Comparison of ENCODE assay signal across 8 mouse cellular contexts in genomic region chr6:85069023-85069985, GRCm38 (mm10). TPM values are rescaled to one million over a fixed set of nuclear protein-coding genes. Genes with fewer than 3 reads are reported as not detected.
DNase-seq lines count a peak whose midpoint lies in the region; ATAC-seq and TF ChIP-seq lines count a peak whose summit lies in the region.

Exoc6b (minus strand) TSS chr6:85069513.

- peak within 1 kb of the TSS; percentile 86 for H3K4me3 ChIP-seq in ES-Bruce4 (ENCODE audit: low read depth, low read length)
- peak within 1 kb of the TSS; percentile 91 for H3K4me3 ChIP-seq in forebrain, embryonic 14.5 days (ENCODE audit: low read depth, low read length)
- peak within 1 kb of the TSS; percentile 97 for H3K4me3 ChIP-seq in lung, adult 2 months (replicated peaks; ENCODE audit: extremely low read depth, low read depth, low read length)

- TF ChIP-seq CTCF in ES-Bruce4 (IDR thresholded peaks at IDR 0.05; ENCODE audit: low read depth, low read length): no peak
- TF ChIP-seq CTCF in lung, adult 2 months (IDR thresholded peaks at IDR 0.05; ENCODE audit: insufficient read depth, low read length): no peak

- no peaks in the 10 kb centered on the region for H3K9me3 ChIP-seq in ES-Bruce4 (replicated peaks; ENCODE audit: control insufficient read depth, insufficient read depth, low read length, poor library complexity, severe bottlenecking)
- no peaks in the 10 kb centered on the region for H3K9me3 ChIP-seq in forebrain, embryonic 14.5 days (replicated peaks; ENCODE audit: control insufficient read depth, low read length)

- H3K4me2 ChIP-seq in forebrain, embryonic 14.5 days (ENCODE audit: low read length): peak within 1 kb of the TSS; percentile 66

- under 1% methylated on average over 58 of the region's 63 CpGs for WGBS in forebrain, embryonic 14.5 days
- under 1% methylated on average over 63 of the region's 63 CpGs for WGBS in lung, adult 2 months

- peak within 1 kb of the TSS; percentile 81 for H3K9ac ChIP-seq in ES-Bruce4 (ENCODE audit: low read depth, poor library complexity, severe bottlenecking)
- H3K9ac ChIP-seq in forebrain, embryonic 14.5 days (ENCODE audit: low read length): peak within 1 kb of the TSS; percentile 92

- ATAC-seq in cerebellum, adult (ENCODE audit: insufficient number of reproducible peaks, low FRiP score, low TSS enrichment): peak; percentile 90
- peak; percentile 97 for ATAC-seq in forebrain, embryonic 14.5 days
- peak; percentile 62 for ATAC-seq in neutrophil, adult 5-6 weeks (ENCODE audit: extremely low read depth, insufficient number of reproducible peaks, low FRiP score, poor library complexity, severe bottlenecking)

- DNase-seq in forebrain, embryonic 14.5 days (ENCODE audit: low spot score): peak; percentile 88
- peak; percentile 92 to 93 for DNase-seq in heart, postnatal 14 days
- peak; percentile 87 to 92 for DNase-seq in layer of hippocampus, adult 18-20 months (ENCODE audit: low spot score in 2 of 2)
- DNase-seq in lung, adult 2 months: peak; percentile 92
- DNase-seq in thymus, adult 18-20 months: peak; percentile 69 to 71

- no peaks in the 10 kb centered on the region for H3K36me3 ChIP-seq in ES-Bruce4 (ENCODE audit: control insufficient read depth, insufficient read depth, low read length, poor library complexity, severe bottlenecking)
- no peaks in the 10 kb centered on the region for H3K36me3 ChIP-seq in forebrain, embryonic 14.5 days (ENCODE audit: control insufficient read depth, insufficient read depth, low read length)

- TF ChIP-seq EP300 in ES-Bruce4 (IDR thresholded peaks at IDR 0.05; ENCODE audit: insufficient read depth, low read depth, low read length): no peak

- TF ChIP-seq POLR2A in ES-Bruce4 (IDR thresholded peaks at IDR 0.05; ENCODE audit: insufficient read depth, low read length): peak; percentile 61
- TF ChIP-seq POLR2A in lung, adult 2 months (IDR thresholded peaks at IDR 0.05; ENCODE audit: borderline replicate concordance, extremely low read depth, low read depth, low read length): peak; percentile 81; the same call in 1 of the 2 replicates

- intact Hi-C loops in heart, postnatal 14 days (cut with DNase I): no loop called here

- H3K27ac ChIP-seq in ES-Bruce4 (ENCODE audit: insufficient read depth, low read length): no peak within 1 kb of the TSS
- H3K27ac ChIP-seq in forebrain, embryonic 14.5 days (ENCODE audit: low read depth, low read length): peak within 1 kb of the TSS; percentile 85

- H3K4me1 ChIP-seq in ES-Bruce4 (ENCODE audit: control insufficient read depth, insufficient read depth, low read length): no peaks in the 10 kb centered on the region
- peaks cover 12% of the 10 kb centered on the region for H3K4me1 ChIP-seq in forebrain, embryonic 14.5 days (ENCODE audit: control insufficient read depth, insufficient read depth, low read length)
- H3K4me1 ChIP-seq in lung, adult 2 months (ENCODE audit: control insufficient read depth, insufficient read depth, low read length): peaks cover 3% of the 10 kb centered on the region

- H3K27me3 ChIP-seq in ES-Bruce4 (ENCODE audit: control insufficient read depth, insufficient read depth, low read length, poor library complexity, severe bottlenecking): no peaks in the 10 kb centered on the region
- no peaks in the 10 kb centered on the region for H3K27me3 ChIP-seq in forebrain, embryonic 14.5 days (replicated peaks; ENCODE audit: control insufficient read depth, insufficient read depth, low read length)

RNA-seq across cellular contexts. Expression of gene Exoc6b, which starts in this region (rescaled TPM):
- 41.9 and 44.6 TPM in 2 replicates for polyA plus RNA-seq in ES-Bruce4 (2011; ENCODE audit: insufficient read depth, insufficient read length, low read depth, missing spikeins)
- polyA plus RNA-seq in forebrain, embryonic 14.5 days (2014; fragmentation: Nextera tagmentation; extraction: Ambion mirVana): 39.0 and 55.3 TPM in 2 replicates
- 10 to 100 TPM; 21.2 to 21.9 TPM for total RNA-seq in heart, postnatal 14 days (2021)
- total RNA-seq in layer of hippocampus, adult 18-20 months (2021): 100 to 1,000 TPM; 127 to 135 TPM
- 8.7 and 14.3 TPM in 2 replicates for polyA plus RNA-seq in lung, adult 2 months (2012; rRNA removed)
- 13.1 and 15.5 TPM in 2 replicates for total RNA-seq in neutrophil, adult 5-6 weeks (2017)
